Mouse (Mus musculus) activated CD4-positive, CD25-positive, alpha-beta regulatory T cell, adult 4 months (primary cell): ENCODE data around the gene Vmn1r124. TPM values are rescaled to one million over a fixed set of nuclear protein-coding genes. Genes with fewer than 3 reads are reported as not detected.
"Not testable (repeated sequence)": the region's sequence is repeated elsewhere in the genome, so short reads cannot be mapped to it uniquely, and the experiment has no call there.

ENCODE experiments used
- ATAC-seq: one replicate; pipeline ENCODE4 v1.8.0; 2017
- polyA plus RNA-seq, 2 experiments: library from polyadenylated mRNA; unstranded; fragments of 100-300 nt; shearing (Covaris generic); gene quantifications; one replicate each; pipeline ENCODE4 v1.2.1; 2017

Gene Vmn1r124
- polyA plus RNA-seq = not detected

- not testable (repeated sequence) for ATAC-seq
Measured at GRCm38 (mm10) chr7:21260517-21260916, at the start of gene Vmn1r124. Gene Vmn1r124 (minus strand): TSS chr7:21260617.

GRCm38 (mm10) chr7:21301367-21301766 lies 41.0 kb upstream of the Vmn1r124 start, which contains the start of gene Vmn1r126:
Gene Vmn1r126 (minus strand): TSS chr7:21301467.
- ATAC-seq = not testable (repeated sequence)

- not testable (repeated sequence) for ATAC-seq
Measured at GRCm38 (mm10) chr7:21271879-21272278, 11.5 kb upstream of the Vmn1r124 start, which contains the start of gene Vmn1r125. Gene Vmn1r125 (plus strand): TSS chr7:21272179.

Other genes starting within 250 kb of the Vmn1r124 start
- gene Vmn1r119, start 248.2 kb downstream of the Vmn1r124 start, polyA plus RNA-seq = not detected
- not detected for gene Vmn1r120, start 206.8 kb downstream of the Vmn1r124 start, polyA plus RNA-seq
- gene Vmn1r121, start 162.1 kb downstream of the Vmn1r124 start, polyA plus RNA-seq = not detected
- not detected for gene Vmn1r122, start 126.5 kb downstream of the Vmn1r124 start, polyA plus RNA-seq
- not detected for gene Vmn1r123, start 98.4 kb downstream of the Vmn1r124 start, polyA plus RNA-seq
- not detected for gene Gm5157, start 70.2 kb downstream of the Vmn1r124 start, polyA plus RNA-seq
- gene Vmn1r125, start 11.6 kb upstream of the Vmn1r124 start, polyA plus RNA-seq = not detected
- gene Vmn1r126, start 40.9 kb upstream of the Vmn1r124 start, polyA plus RNA-seq = not detected
- not detected for gene Vmn1r127, start 59.2 kb upstream of the Vmn1r124 start, polyA plus RNA-seq
- gene Vmn1r128, start 88.8 kb upstream of the Vmn1r124 start, polyA plus RNA-seq = not detected
- gene Vmn1r129, start 100.7 kb upstream of the Vmn1r124 start, polyA plus RNA-seq = not detected
- gene Gm6882, start 172.1 kb upstream of the Vmn1r124 start, polyA plus RNA-seq = under 1 TPM in 1 of 2 experiments, not detected in 1; 0.62 TPM